Mouse (Mus musculus): ENCODE results near the gene Plekhf1.

DNA sequence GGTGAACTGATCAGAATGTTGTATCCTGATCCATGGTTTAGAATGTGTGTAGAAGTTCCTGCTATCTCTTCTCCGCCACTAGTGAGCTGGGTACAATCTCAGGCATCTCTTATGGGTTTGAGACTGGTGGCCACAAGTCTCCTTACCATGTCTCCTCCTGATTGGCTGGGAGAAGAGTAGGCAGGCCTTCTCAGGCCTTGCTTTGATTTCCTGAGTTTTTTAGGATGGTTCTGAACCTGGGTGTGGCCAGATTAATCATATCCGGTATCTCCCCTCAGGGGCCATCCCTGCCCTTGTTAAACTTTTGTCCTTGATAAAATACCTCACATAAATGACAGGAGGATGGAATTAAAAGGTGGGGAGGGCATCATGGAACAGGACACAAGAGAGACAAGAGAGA is 31.8 kb upstream of the Plekhf1 start:
- TF ChIP-seq CEBPB (IDR thresholded peaks at IDR 0.05; ENCODE audit: low read depth) (no peak), CTCF (IDR thresholded peaks at IDR 0.05; ENCODE audit: control insufficient read depth, insufficient read depth, insufficient read length) (no peak), MAX (IDR thresholded peaks at IDR 0.05) (no peak)
